Mouse (Mus musculus) skeletal muscle tissue, adult 2 months (tissue): ENCODE measurements around the gene N4bp2.
"Not testable (repeated sequence)": the region's sequence is repeated elsewhere in the genome, so short reads cannot be mapped to it uniquely, and the experiment has no call there.

Experiments used
- DNase-seq: peaks from one replicate; pipeline ENCODE4 v3.0.0-alpha.2; 2012; ENCODE audit warnings: low read depth, low spot score

N4bp2 gene

GRCm38 (mm10) chr5:65763916-65764785 is 830 bp downstream of the N4bp2 start:
- peak; percentile 77 for DNase-seq

GRCm38 (mm10) chr5:65764786-65765634 is 1.7 kb downstream of the N4bp2 start:
- DNase-seq, result peak; percentile 86

GRCm38 (mm10) chr5:65765635-65765911 is 2.3 kb downstream of the N4bp2 start:
- DNase-seq, result no peak

- no peak for DNase-seq
Observed at GRCm38 (mm10) chr5:65768007-65768406, 4.7 kb downstream of the N4bp2 start.

- no peak for DNase-seq
Observed at GRCm38 (mm10) chr5:65770065-65770464, 6.7 kb downstream of the N4bp2 start.

GRCm38 (mm10) chr5:65770493-65770892 is 7.2 kb downstream of the N4bp2 start:
- no peak for DNase-seq

GRCm38 (mm10) chr5:65773957-65774356 is 10.6 kb downstream of the N4bp2 start:
- DNase-seq, result not testable (repeated sequence)

- DNase-seq, result no peak
Observed at GRCm38 (mm10) chr5:65776166-65776565, 12.8 kb downstream of the N4bp2 start.

- no peak for DNase-seq
Observed at GRCm38 (mm10) chr5:65776907-65777306, 13.6 kb downstream of the N4bp2 start.

- DNase-seq, result not testable (repeated sequence)
Observed at GRCm38 (mm10) chr5:65778986-65779385, 15.7 kb downstream of the N4bp2 start.

- no peak for DNase-seq
Observed at GRCm38 (mm10) chr5:65779401-65780063, 16.2 kb downstream of the N4bp2 start.

GRCm38 (mm10) chr5:65781147-65781715 is 17.9 kb downstream of the N4bp2 start:
- no peak for DNase-seq

GRCm38 (mm10) chr5:65781769-65782715 is 18.7 kb downstream of the N4bp2 start:
- DNase-seq, result no peak

- DNase-seq, result no peak
Observed at GRCm38 (mm10) chr5:65790604-65791225, 27.4 kb downstream of the N4bp2 start.

- no peak for DNase-seq
Observed at GRCm38 (mm10) chr5:65794202-65794601, 30.9 kb downstream of the N4bp2 start.

- no peak for DNase-seq
Observed at GRCm38 (mm10) chr5:65794702-65795101, 31.4 kb downstream of the N4bp2 start.

- peak; percentile 14 for DNase-seq
Observed at GRCm38 (mm10) chr5:65795293-65795993, 32.1 kb downstream of the N4bp2 start.

GRCm38 (mm10) chr5:65795994-65796298 is 32.6 kb downstream of the N4bp2 start:
- no peak for DNase-seq

GRCm38 (mm10) chr5:65823601-65824133 is 60.3 kb downstream of the N4bp2 start:
- DNase-seq, result peak; percentile 21

- DNase-seq, result no peak
Observed at GRCm38 (mm10) chr5:65826476-65826875, 63.2 kb downstream of the N4bp2 start.
